Mouse (Mus musculus) macrophage (primary cell): Measurements from ENCODE around the gene Pak7. TPM values are rescaled to one million over a fixed set of nuclear protein-coding genes. Genes with fewer than 3 reads are reported as not detected.

Experiments used
- polyA plus RNA-seq: library from polyadenylated mRNA; stranded (reverse); fragments of 250-400 nt; gene quantifications from 3 replicates; pipeline ENCODE4 v1.2.4, GENCODE M21; 2018; ENCODE audit warnings: inconsistent platforms

The Pak7 gene
- polyA plus RNA-seq, 1 experiment from 2014 or later: not detected

Other genes starting within 250 kb of the Pak7 start
- not detected in 3 replicates for gene Ankef1, start 113.9 kb upstream of the Pak7 start, polyA plus RNA-seq